Mouse (Mus musculus): ENCODE results near the gene Gfy. TPM values are rescaled to one million over a fixed set of nuclear protein-coding genes. Genes with fewer than 3 reads are reported as not detected.
"Not testable (repeated sequence)": the region's sequence is repeated elsewhere in the genome, so short reads cannot be mapped to it uniquely, and the experiment has no call there.

Gene Gfy
- polyA plus RNA-seq, 1 experiment from 2014 or later, result not detected

DNA sequence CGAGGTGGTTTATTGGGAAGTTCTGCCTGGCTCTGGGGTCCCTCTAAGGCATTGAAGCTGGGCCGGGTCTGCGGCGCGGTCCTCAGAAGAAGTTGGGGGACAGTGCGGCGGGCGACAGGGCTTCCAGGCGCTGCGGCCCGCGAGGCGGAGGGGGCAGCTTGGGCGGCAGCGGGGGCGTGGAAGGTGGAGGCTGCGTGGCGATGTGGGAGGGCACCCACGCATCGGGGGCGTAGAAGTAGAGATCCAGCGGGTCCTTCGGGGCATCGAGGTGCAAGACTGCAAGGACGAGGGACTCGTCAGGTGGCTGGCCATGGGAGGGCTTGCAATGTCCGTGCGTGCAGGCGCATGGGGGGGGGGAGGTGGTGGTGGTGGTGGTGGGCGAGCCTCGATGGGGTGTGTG lies 3.0 kb downstream of the Gfy start:
- no peak for ATAC-seq (ENCODE audit: low FRiP score, low TSS enrichment)
- WGBS, result 4% methylated on average over 30 of the region's 31 CpGs

DNA sequence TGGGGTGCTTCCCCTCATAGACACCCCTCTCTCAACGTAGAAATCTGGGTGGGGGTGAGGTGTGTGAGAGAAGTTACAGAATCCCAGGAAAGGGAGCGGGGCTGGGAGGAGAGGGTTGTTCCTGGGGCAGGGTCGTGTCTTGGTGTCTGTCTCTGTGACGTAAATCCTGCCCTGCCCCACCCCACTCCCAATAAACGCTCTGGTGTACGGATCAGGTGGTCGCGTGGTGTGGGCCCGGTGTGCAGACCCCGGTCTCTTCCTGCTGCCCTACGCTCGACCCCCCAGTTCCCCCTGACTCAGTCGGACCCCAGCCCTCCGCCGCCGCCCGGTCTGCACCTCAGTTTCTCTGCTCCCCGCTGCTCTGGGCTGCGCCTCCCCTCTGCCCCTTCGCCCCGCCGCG lies 3.4 kb downstream of the Gfy start:
- WGBS, result 2% methylated on average over 23 of the region's 23 CpGs
- H3K27me3 ChIP-seq (ENCODE audit: control insufficient read depth, insufficient read depth, low read length), result peaks cover 23% of the 10 kb centered on the region; the same call in 1 of the 2 replicates
- H3K4me2 ChIP-seq (replicated peaks; ENCODE audit: low read depth), result no peak overlapping the region
- H3K9ac ChIP-seq (ENCODE audit: low read length), result no peak overlapping the region
- DNase-seq (ENCODE audit: low spot score) (no peak), ATAC-seq (ENCODE audit: low FRiP score, low TSS enrichment) (no peak)
- H3K27ac ChIP-seq (replicated peaks), result no peak overlapping the region
- H3K4me1 ChIP-seq (replicated peaks; ENCODE audit: control insufficient read depth, insufficient read depth), result 0 out of 2 replicates have a peak, but pooled peaks cover 6% of the 10 kb centered on the region
- H3K36me3 ChIP-seq (ENCODE audit: control insufficient read depth, insufficient read depth, low read length), result no peaks in the 10 kb centered on the region
- H3K4me3 ChIP-seq (ENCODE audit: low read depth, low read length), result peak overlapping the region; percentile 6; the same call in 1 of the 2 replicates
- H3K9me3 ChIP-seq (ENCODE audit: control insufficient read depth, low read length), result no peaks in the 10 kb centered on the region
- TF ChIP-seq EP300 (optimal IDR thresholded peaks at IDR 0.05) (no peak), CTCF (IDR thresholded peaks at IDR 0.05; ENCODE audit: low read depth) (no peak)

More for the DNA sequence above, 3.0 kb downstream of the Gfy start:
- peaks cover 27% of the 10 kb centered on the region; the same call in 1 of the 2 replicates for H3K27me3 ChIP-seq (ENCODE audit: control insufficient read depth, insufficient read depth, low read length)
- no peak overlapping the region for H3K27ac ChIP-seq (replicated peaks)
- H3K9ac ChIP-seq (ENCODE audit: low read length), result no peak overlapping the region
- H3K4me2 ChIP-seq (replicated peaks; ENCODE audit: low read depth), result 0 out of 2 replicates have a peak overlapping the region, but pooled peaks have one; percentile 14
- no peaks in the 10 kb centered on the region for H3K9me3 ChIP-seq (ENCODE audit: control insufficient read depth, low read length)
- H3K4me1 ChIP-seq (replicated peaks; ENCODE audit: control insufficient read depth, insufficient read depth), result 0 out of 2 replicates have a peak, but pooled peaks cover 6% of the 10 kb centered on the region
- TF ChIP-seq CTCF (IDR thresholded peaks at IDR 0.05; ENCODE audit: low read depth) (no peak), EP300 (optimal IDR thresholded peaks at IDR 0.05) (no peak)
- no peak for DNase-seq (ENCODE audit: low spot score)
- H3K36me3 ChIP-seq (ENCODE audit: control insufficient read depth, insufficient read depth, low read length), result no peaks in the 10 kb centered on the region
- H3K4me3 ChIP-seq (ENCODE audit: low read depth, low read length), result peak overlapping the region; percentile 6; the same call in 1 of the 2 replicates

DNA sequence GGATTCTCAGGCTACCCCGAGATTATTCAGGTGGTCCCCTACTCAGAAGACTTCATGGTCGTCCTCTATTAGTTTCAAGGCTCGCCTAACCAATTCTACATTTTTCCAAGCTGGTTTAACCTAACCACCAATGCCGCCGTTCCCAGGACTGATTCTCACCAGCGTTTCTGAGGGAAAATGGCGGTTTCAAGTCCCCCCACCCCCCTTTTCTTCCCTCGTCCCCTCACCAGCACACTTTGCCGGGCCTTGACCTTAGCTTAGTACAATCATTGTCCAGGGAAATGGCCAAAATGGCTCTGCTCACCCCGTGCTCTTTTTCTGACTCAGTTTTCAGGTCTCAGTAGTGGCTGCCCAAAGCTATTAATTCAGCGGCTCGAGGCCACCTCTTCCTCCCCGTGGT lies 4.0 kb downstream of the Gfy start:
- Histone ChIP-seq H3K4me2 (replicated peaks; ENCODE audit: low read depth) (no peak overlapping the region), H3K27me3 (ENCODE audit: control insufficient read depth, insufficient read depth, low read length) (peaks cover 20% of the 10 kb centered on the region; the same call in 1 of the 2 replicates), H3K9ac (ENCODE audit: low read length) (no peak overlapping the region), H3K4me3 (ENCODE audit: low read depth, low read length) (no peak overlapping the region), H3K27ac (replicated peaks) (no peak overlapping the region), H3K36me3 (ENCODE audit: control insufficient read depth, insufficient read depth, low read length) (no peaks in the 10 kb centered on the region), H3K4me1 (replicated peaks; ENCODE audit: control insufficient read depth, insufficient read depth) (0 out of 2 replicates have a peak, but pooled peaks cover 6% of the 10 kb centered on the region), H3K9me3 (ENCODE audit: control insufficient read depth, low read length) (no peaks in the 10 kb centered on the region)
- no peak for TF ChIP-seq EP300 (optimal IDR thresholded peaks at IDR 0.05)
- TF ChIP-seq CTCF (IDR thresholded peaks at IDR 0.05; ENCODE audit: low read depth), result no peak
- 3% methylated on average over 13 of the region's 13 CpGs for WGBS
- no peak for DNase-seq (ENCODE audit: low spot score)
- ATAC-seq (ENCODE audit: low FRiP score, low TSS enrichment), result no peak

DNA sequence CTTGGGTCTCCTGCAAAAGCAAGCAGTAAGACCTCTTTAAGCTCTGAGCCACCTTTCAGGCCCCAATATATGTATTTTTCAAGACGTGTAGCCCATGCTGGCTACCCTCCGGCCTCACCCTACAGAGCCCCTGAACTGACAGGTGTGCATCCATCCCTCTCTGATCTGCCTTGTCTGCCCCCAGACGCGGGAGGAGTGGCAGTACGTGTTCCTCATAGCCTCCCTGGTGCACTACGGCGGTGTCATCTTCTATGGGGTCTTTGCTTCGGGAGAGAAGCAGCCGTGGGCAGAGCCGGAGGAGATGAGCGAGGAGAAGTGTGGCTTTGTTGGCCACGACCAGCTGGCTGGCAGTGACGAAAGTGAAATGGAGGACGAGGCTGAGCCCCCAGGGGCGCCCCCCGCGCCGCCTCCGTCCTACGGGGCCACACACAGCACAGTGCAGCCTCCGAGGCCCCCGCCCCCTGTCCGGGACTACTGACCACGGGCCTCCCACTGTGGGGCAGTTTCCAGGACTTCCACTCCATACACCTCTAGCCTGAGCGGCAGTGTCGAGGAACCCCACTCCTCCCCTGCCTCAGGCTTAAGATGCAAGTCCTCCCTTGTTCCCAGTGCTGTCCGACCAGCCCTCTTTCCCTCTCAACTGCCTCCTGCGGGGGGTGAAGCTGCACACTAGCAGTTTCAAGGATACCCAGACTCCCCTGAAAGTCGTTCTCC lies 4.6 kb downstream of the Gfy start:
- H3K27me3 ChIP-seq (ENCODE audit: control insufficient read depth, insufficient read depth, low read length), result peaks cover 17% of the 10 kb centered on the region; the same call in 1 of the 2 replicates
- no peaks in the 10 kb centered on the region for H3K36me3 ChIP-seq (ENCODE audit: control insufficient read depth, insufficient read depth, low read length)
- H3K9ac ChIP-seq (ENCODE audit: low read length), result no peak overlapping the region
- ATAC-seq (ENCODE audit: low FRiP score, low TSS enrichment), result no peak
- peaks cover 6% of the 10 kb centered on the region for H3K9me3 ChIP-seq (ENCODE audit: control insufficient read depth, low read length)
- no peak overlapping the region for H3K27ac ChIP-seq (replicated peaks)
- no peak overlapping the region for H3K4me2 ChIP-seq (replicated peaks; ENCODE audit: low read depth)
- TF ChIP-seq EP300 (optimal IDR thresholded peaks at IDR 0.05) (no peak), CTCF (IDR thresholded peaks at IDR 0.05; ENCODE audit: low read depth) (no peak)
- H3K4me1 ChIP-seq (replicated peaks; ENCODE audit: control insufficient read depth, insufficient read depth), result 0 out of 2 replicates have a peak, but pooled peaks cover 6% of the 10 kb centered on the region
- DNase-seq (ENCODE audit: low spot score), result no peak
- no peak overlapping the region for H3K4me3 ChIP-seq (ENCODE audit: low read depth, low read length)
- 5% methylated on average over 26 of the region's 29 CpGs for WGBS

DNA sequence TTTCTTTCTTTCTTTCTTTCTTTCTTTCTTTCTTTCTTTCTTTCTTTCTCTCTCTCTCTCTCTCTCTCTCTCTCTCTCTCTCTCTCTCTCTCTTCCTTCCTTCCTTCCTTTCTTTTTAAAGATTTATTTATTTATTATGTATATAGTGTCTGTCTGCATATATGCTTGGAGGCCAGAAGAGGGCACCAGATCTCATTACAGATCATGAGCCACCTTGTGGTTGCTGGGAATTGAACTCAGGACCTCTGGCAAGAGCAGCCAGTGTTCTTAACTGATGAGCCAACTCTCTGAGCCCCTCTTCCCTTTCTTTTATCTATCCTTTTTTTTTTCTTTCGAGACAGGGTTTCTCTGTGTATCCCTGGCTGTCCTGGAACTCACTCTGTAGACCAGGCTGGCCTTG lies 5.6 kb downstream of the Gfy start:
- H3K9ac ChIP-seq (ENCODE audit: low read length); ATAC-seq (ENCODE audit: low FRiP score, low TSS enrichment); H3K4me2 ChIP-seq (replicated peaks; ENCODE audit: low read depth); H3K4me3 ChIP-seq (ENCODE audit: low read depth, low read length); H3K4me1 ChIP-seq (replicated peaks; ENCODE audit: control insufficient read depth, insufficient read depth); DNase-seq (ENCODE audit: low spot score); H3K36me3 ChIP-seq (ENCODE audit: control insufficient read depth, insufficient read depth, low read length); H3K27ac ChIP-seq (replicated peaks): not testable (repeated sequence)
- TF ChIP-seq CTCF (IDR thresholded peaks at IDR 0.05; ENCODE audit: low read depth), result peak; percentile 69
- H3K9me3 ChIP-seq (ENCODE audit: control insufficient read depth, low read length), result peaks cover 11% of the 10 kb centered on the region
- peaks cover 21% of the 10 kb centered on the region; the same call in 1 of the 2 replicates for H3K27me3 ChIP-seq (ENCODE audit: control insufficient read depth, insufficient read depth, low read length)
- 53% methylated on average over 1 of the region's 1 CpGs for WGBS

DNA sequence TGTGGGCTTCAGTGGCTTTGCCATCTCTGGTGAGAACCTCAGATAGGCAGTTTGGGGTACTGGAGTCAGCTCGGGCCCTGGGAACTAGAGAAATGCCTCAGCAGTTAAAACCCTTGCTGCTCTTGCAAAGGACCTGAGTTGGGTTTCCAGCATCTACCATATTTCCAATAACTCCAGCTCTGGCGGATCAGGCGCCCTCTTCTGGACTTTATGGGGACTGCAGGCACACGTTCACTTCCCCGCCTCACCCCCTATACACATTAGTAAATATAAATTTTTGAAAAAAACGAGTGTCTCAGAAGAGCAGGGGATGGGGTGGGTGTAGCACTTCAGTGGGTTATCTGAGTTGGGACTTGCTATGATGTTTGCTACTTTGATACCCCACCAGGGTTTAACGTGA lies 6.4 kb downstream of the Gfy start:
- DNase-seq (ENCODE audit: low spot score) (no peak), ATAC-seq (ENCODE audit: low FRiP score, low TSS enrichment) (no peak)
- TF ChIP-seq CTCF (IDR thresholded peaks at IDR 0.05; ENCODE audit: low read depth) (peak; percentile 48), EP300 (optimal IDR thresholded peaks at IDR 0.05) (no peak)
- 59% methylated on average over 7 of the region's 7 CpGs for WGBS
- Histone ChIP-seq H3K9me3 (ENCODE audit: control insufficient read depth, low read length) (peaks cover 11% of the 10 kb centered on the region), H3K4me1 (replicated peaks; ENCODE audit: control insufficient read depth, insufficient read depth) (0 out of 2 replicates have a peak, but pooled peaks cover 6% of the 10 kb centered on the region), H3K27ac (replicated peaks) (no peak overlapping the region), H3K4me2 (replicated peaks; ENCODE audit: low read depth) (no peak overlapping the region), H3K27me3 (ENCODE audit: control insufficient read depth, insufficient read depth, low read length) (peaks cover 21% of the 10 kb centered on the region; the same call in 1 of the 2 replicates), H3K9ac (ENCODE audit: low read length) (no peak overlapping the region), H3K36me3 (ENCODE audit: control insufficient read depth, insufficient read depth, low read length) (no peaks in the 10 kb centered on the region), H3K4me3 (ENCODE audit: low read depth, low read length) (no peak overlapping the region)
